Mouse (Mus musculus): ENCODE measurements around the gene Btn1a1.

DNA sequence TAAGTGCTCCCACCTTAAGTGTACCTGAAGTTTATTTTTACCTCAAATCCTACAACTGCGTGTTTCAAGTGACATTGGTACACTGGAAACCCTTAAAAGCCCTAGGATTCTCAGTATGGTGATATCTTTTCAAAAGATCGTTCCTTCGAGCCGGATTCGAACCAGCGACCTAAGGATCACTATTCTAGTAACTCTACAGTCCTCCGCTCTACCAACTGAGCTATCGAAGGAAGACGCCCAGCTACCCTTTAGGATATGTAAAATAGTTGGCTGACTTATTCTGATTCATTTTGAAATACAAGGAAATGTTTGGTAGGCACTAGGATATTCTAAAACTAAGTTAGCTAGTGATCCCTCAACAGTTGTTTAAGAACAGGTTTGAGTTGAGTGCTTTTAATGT lies 40.2 kb downstream of the Btn1a1 start:
- TF ChIP-seq POLR2A (IDR thresholded peaks at IDR 0.05; ENCODE audit: insufficient read depth, low read depth, low read length) (no peak), CTCF (IDR thresholded peaks at IDR 0.05; ENCODE audit: insufficient read depth, low read depth, low read length) (no peak)

Data from olfactory bulb, adult 2 months (tissue).